Comparison of ENCODE assay signal across 16 mouse cellular contexts in the genomic region with DNA sequence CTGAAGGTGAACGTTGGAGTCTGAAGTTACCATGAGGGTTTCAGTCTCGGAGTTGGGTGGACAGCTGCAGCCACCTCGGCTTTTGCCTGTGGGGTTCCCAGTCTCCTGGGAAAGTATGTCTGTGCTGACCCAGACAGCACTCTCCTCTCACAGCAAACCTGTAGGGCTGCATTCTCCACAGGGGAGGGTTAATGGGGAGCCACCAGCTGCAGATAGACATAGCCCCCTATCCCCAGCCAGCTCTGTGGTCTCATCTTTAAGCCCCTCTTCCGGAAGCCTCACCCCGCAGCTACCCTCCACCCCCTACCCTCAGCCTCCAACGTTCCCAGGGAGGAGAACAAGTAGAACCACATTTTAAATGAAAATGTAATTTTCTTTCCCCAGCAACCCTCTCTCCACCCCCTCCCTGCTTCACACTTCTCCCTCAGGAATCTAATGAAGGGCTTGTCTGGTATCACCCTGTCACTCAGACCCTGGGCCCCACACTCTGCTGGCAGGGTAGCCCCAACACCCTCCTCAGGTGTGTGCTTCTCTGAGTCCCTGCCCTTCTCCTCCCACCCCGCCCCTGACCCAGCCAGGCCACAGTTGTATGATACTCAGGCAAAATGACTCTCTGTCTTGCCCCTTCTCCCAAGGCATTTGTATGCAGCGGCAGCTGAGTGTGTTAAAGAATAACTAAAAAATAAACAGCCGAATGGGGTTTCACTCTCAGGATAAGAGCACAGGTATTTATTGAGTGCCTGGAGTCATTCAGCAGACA. TPM values are rescaled to one million over a fixed set of nuclear protein-coding genes. Genes with fewer than 3 reads are reported as not detected.
DNase-seq lines count a peak whose midpoint lies in the region; ATAC-seq and TF ChIP-seq lines count a peak whose summit lies in the region.
"Had no signal": no experiment of that assay in that cellular context is flagged by ENCODE, and none has a peak within 500 bp of the region (broad histone marks: within the 10 kb centered on the region; RNA-seq: fewer than 3 reads in every experiment).

No protein-coding gene starts in this region.

- no peak for TF ChIP-seq POLR2A in lung, adult 2 months (IDR thresholded peaks at IDR 0.05; ENCODE audit: borderline replicate concordance, extremely low read depth, low read depth, low read length)

- peak overlapping the region; percentile 50 for H3K27ac ChIP-seq in limb, embryonic 10.5 days
- no peak overlapping the region for H3K27ac ChIP-seq in midbrain, embryonic 15.5 days
- H3K27ac ChIP-seq: forebrain, embryonic 13.5 days; hindbrain, embryonic 15.5 days; layer of hippocampus, adult 2 months had no signal

- no peak overlapping the region for H3K4me3 ChIP-seq in lung, adult 2 months (replicated peaks; ENCODE audit: extremely low read depth, low read depth, low read length)
- no peak overlapping the region for H3K4me3 ChIP-seq in limb, embryonic 10.5 days
- no peak overlapping the region for H3K4me3 ChIP-seq in midbrain, embryonic 15.5 days
- H3K4me3 ChIP-seq: forebrain, embryonic 13.5 days; hindbrain, embryonic 15.5 days; layer of hippocampus, adult 2 months had no signal

- no peak for ATAC-seq in megakaryocyte, adult 5-6 weeks (ENCODE audit: poor library complexity, severe bottlenecking)
- ATAC-seq in midbrain, embryonic 15.5 days (replicated peaks) = no peak
- ATAC-seq: forebrain, embryonic 13.5 days had no signal

- H3K4me1 ChIP-seq in lung, adult 2 months (ENCODE audit: control insufficient read depth, insufficient read depth, low read length) = no peaks in the 10 kb centered on the region
- H3K4me1 ChIP-seq in limb, embryonic 10.5 days = peaks cover 25% of the 10 kb centered on the region
- H3K4me1 ChIP-seq in midbrain, embryonic 15.5 days = no peaks in the 10 kb centered on the region
- H3K4me1 ChIP-seq: forebrain, embryonic 13.5 days; hindbrain, embryonic 15.5 days had no signal

- DNase-seq in lung, postnatal 36 days = peak; percentile 42
- DNase-seq in lung, adult 2 months = no peak
- peak; percentile 67 for DNase-seq in kidney, adult 11 months
- no peak for DNase-seq in limb, embryonic 10.5 days (ENCODE audit: low spot score)
- DNase-seq in right cerebral cortex, postnatal 14 days = no peak
- DNase-seq: cerebellum, adult 2 months; embryo, embryonic 11 days; gastrocnemius, postnatal 14 days had no signal

- no peak overlapping the region for H3K4me2 ChIP-seq in midbrain, embryonic 15.5 days
- H3K4me2 ChIP-seq: forebrain, embryonic 13.5 days; hindbrain, embryonic 15.5 days had no signal

- no peaks in the 10 kb centered on the region for H3K27me3 ChIP-seq in limb, embryonic 10.5 days (ENCODE audit: low read depth, poor library complexity, severe bottlenecking)
- H3K27me3 ChIP-seq in midbrain, embryonic 15.5 days (replicated peaks) = no peaks in the 10 kb centered on the region
- H3K27me3 ChIP-seq: CH12.LX had no signal

- TF ChIP-seq CTCF in lung, adult 2 months (IDR thresholded peaks at IDR 0.05; ENCODE audit: insufficient read depth, low read length) = no peak

- 0 out of 2 replicates have a peak, but pooled peaks cover 2% of the 10 kb centered on the region for H3K36me3 ChIP-seq in limb, embryonic 10.5 days
- H3K36me3 ChIP-seq in midbrain, embryonic 15.5 days (replicated peaks) = no peaks in the 10 kb centered on the region
- H3K36me3 ChIP-seq: hindbrain, embryonic 15.5 days had no signal

- H3K9ac ChIP-seq in midbrain, embryonic 15.5 days = no peak overlapping the region
- H3K9ac ChIP-seq: forebrain, embryonic 13.5 days; hindbrain, embryonic 15.5 days had no signal

- WGBS in lung, adult 2 months = 65% methylated on average over 9 of the region's 9 CpGs
- 53% methylated on average over 9 of the region's 9 CpGs for WGBS in limb, embryonic 10.5 days
- 72% methylated on average over 9 of the region's 9 CpGs for WGBS in midbrain, embryonic 15.5 days

- H3K9me3 ChIP-seq in limb, embryonic 10.5 days (replicated peaks) = no peaks in the 10 kb centered on the region
- H3K9me3 ChIP-seq in midbrain, embryonic 15.5 days = no peaks in the 10 kb centered on the region
- H3K9me3 ChIP-seq: forebrain, embryonic 13.5 days; hindbrain, embryonic 15.5 days had no signal

RNA-seq across cellular contexts. Expression of a gene that starts 14.4 kb away (rescaled TPM):
- 5.1 and 5.2 TPM in 2 replicates for polyA plus RNA-seq in lung, adult 2 months (2012; rRNA removed)
- 1.7 and 2.3 TPM in 2 replicates for polyA plus RNA-seq in limb, embryonic 10.5 days (2016; fragmentation: Nextera tagmentation; extraction: Ambion mirVana)
- 0.91 and 1.4 TPM in 2 replicates for total RNA-seq in megakaryocyte, adult 5-6 weeks (2015)
- 0.57 and 0.92 TPM in 2 replicates for total RNA-seq in megakaryocyte, adult 5-6 weeks (2017)
- polyA plus RNA-seq in midbrain, embryonic 15.5 days (2015; fragmentation: Nextera tagmentation; extraction: Ambion mirVana) = 1.3 and 1.4 TPM in 2 replicates
- total RNA-seq: monocyte, adult 5-6 weeks; neutrophil, adult 5-6 weeks had no signal

Comparison
In these comparisons a context has a peak if more than half of its experiments do, and no peak if none do; other contexts are left out.
1. DNase-seq: peak in lung, postnatal 36 days (single experiment) and kidney, adult 11 months (single experiment); none in lung, adult 2 months (single experiment), limb, embryonic 10.5 days (single experiment) and right cerebral cortex, postnatal 14 days (single experiment).